In genomic region chr17:63413973-63414580, GRCm38 (mm10) we compare ENCODE assay signal across 8 mouse cellular contexts.
DNase-seq lines count a peak whose midpoint lies in the region.

No protein-coding gene starts in this region.

- H3K4me3 ChIP-seq in heart, embryonic 10.5 days = no peak overlapping the region

- DNase-seq in heart, adult 8-10 months (ENCODE audit: low spot score) = peak; percentile 41
- no peak for DNase-seq in heart, embryonic 10.5 days (ENCODE audit: low spot score)
- DNase-seq in 416B (ENCODE audit: low read depth) (peak; percentile 72), ES-CJ7 (ENCODE audit: low read depth, low spot score) (peak; percentile 29)
- DNase-seq in heart, postnatal 10 days = peak; percentile 57 to 67
- no peak for DNase-seq in adrenal gland, adult 2 months
- no peak for DNase-seq in neural tube, embryonic 10.5 days (ENCODE audit: extremely low spot score, low spot score)
- DNase-seq in urinary bladder, postnatal 25 days (ENCODE audit: low spot score) = no peak

- 0 out of 2 replicates have a peak, but pooled peaks cover 5% of the 10 kb centered on the region for H3K9me3 ChIP-seq in heart, embryonic 10.5 days

- H3K36me3 ChIP-seq in heart, embryonic 10.5 days = peaks cover 5% of the 10 kb centered on the region; the same call in 1 of the 2 replicates

- no peak overlapping the region for H3K27ac ChIP-seq in heart, embryonic 10.5 days

- no peaks in the 10 kb centered on the region for H3K27me3 ChIP-seq in heart, embryonic 10.5 days (ENCODE audit: insufficient read depth, poor library complexity, severe bottlenecking)

- intact Hi-C loops in heart, postnatal 10 days (cut with DNase I) = loop anchor here (1.0 kb wide), 1 partner anchor 90 kb away; no protein-coding TSS in a partner anchor

- H3K4me1 ChIP-seq in heart, embryonic 10.5 days = no peaks in the 10 kb centered on the region

- WGBS in heart, embryonic 10.5 days = 92% methylated on average over 1 of the region's 1 CpGs

Comparison
In these comparisons a context has a peak if more than half of its experiments do, and no peak if none do; other contexts are left out.
1. DNase-seq: peak in heart, adult 8-10 months (single experiment), 416B (single experiment), ES-CJ7 (single experiment) and heart, postnatal 10 days (2 of 2); none in heart, embryonic 10.5 days (single experiment), adrenal gland, adult 2 months (single experiment), neural tube, embryonic 10.5 days (single experiment) and urinary bladder, postnatal 25 days (single experiment).